Mouse (Mus musculus): Measurements from ENCODE around the gene Adamtsl1.

Gene Adamtsl1

GRCm38 (mm10) chr4:85677621-85678020 is 163.6 kb downstream of the Adamtsl1 start:
- DNase-seq = no peak

GRCm38 (mm10) chr4:85686160-85686559 is 172.2 kb downstream of the Adamtsl1 start:
- DNase-seq = no peak

GRCm38 (mm10) chr4:85695237-85695636 is 181.3 kb downstream of the Adamtsl1 start:
- DNase-seq = no peak

GRCm38 (mm10) chr4:85707352-85708057 is 193.5 kb downstream of the Adamtsl1 start:
- DNase-seq = no peak

GRCm38 (mm10) chr4:85709636-85710035 is 195.7 kb downstream of the Adamtsl1 start:
- no peak for DNase-seq

- DNase-seq = no peak
These were observed 211.0 kb downstream of the Adamtsl1 start for GRCm38 (mm10) chr4:85724999-85725398.

- no peak for DNase-seq
These were observed 213.8 kb downstream of the Adamtsl1 start for GRCm38 (mm10) chr4:85727731-85728130.

- DNase-seq = no peak
These were observed 214.4 kb downstream of the Adamtsl1 start for GRCm38 (mm10) chr4:85728416-85728815.

GRCm38 (mm10) chr4:85740478-85740877 is 226.5 kb downstream of the Adamtsl1 start:
- no peak for DNase-seq

- DNase-seq = no peak
These were observed 227.9 kb downstream of the Adamtsl1 start for GRCm38 (mm10) chr4:85741825-85742391.

GRCm38 (mm10) chr4:85743427-85743826 is 229.5 kb downstream of the Adamtsl1 start:
- no peak for DNase-seq

- no peak for DNase-seq
These were observed 248.7 kb downstream of the Adamtsl1 start for GRCm38 (mm10) chr4:85762684-85763083.

- DNase-seq = no peak
These were observed 249.4 kb downstream of the Adamtsl1 start for GRCm38 (mm10) chr4:85763161-85764014.

GRCm38 (mm10) chr4:85764015-85764450 is 250.1 kb downstream of the Adamtsl1 start:
- DNase-seq = no peak

GRCm38 (mm10) chr4:85764476-85764875 is 250.5 kb downstream of the Adamtsl1 start:
- DNase-seq = no peak

- DNase-seq = no peak
These were observed 253.7 kb downstream of the Adamtsl1 start for GRCm38 (mm10) chr4:85767666-85768065.

GRCm38 (mm10) chr4:85768107-85768506 is 254.1 kb downstream of the Adamtsl1 start:
- DNase-seq = no peak

- DNase-seq = no peak
These were observed 268.5 kb downstream of the Adamtsl1 start for GRCm38 (mm10) chr4:85782511-85782910.

GRCm38 (mm10) chr4:85783768-85784379 is 269.9 kb downstream of the Adamtsl1 start:
- DNase-seq = no peak

- DNase-seq = no peak
These were observed 270.5 kb downstream of the Adamtsl1 start for GRCm38 (mm10) chr4:85784428-85784827.

- no peak for DNase-seq
These were observed 276.3 kb downstream of the Adamtsl1 start for GRCm38 (mm10) chr4:85790226-85790625.

- DNase-seq = peak; percentile 72
These were observed 287.8 kb downstream of the Adamtsl1 start for GRCm38 (mm10) chr4:85801805-85802204.

GRCm38 (mm10) chr4:85814418-85814817 is 300.4 kb downstream of the Adamtsl1 start:
- DNase-seq = no peak
